Mouse (Mus musculus): ENCODE results near the gene Macrod1. TPM values are rescaled to one million over a fixed set of nuclear protein-coding genes. Genes with fewer than 3 reads are reported as not detected.

Macrod1 gene
- polyA plus RNA-seq, 1 experiment from 2014 or later: 5.8 TPM

DNA sequence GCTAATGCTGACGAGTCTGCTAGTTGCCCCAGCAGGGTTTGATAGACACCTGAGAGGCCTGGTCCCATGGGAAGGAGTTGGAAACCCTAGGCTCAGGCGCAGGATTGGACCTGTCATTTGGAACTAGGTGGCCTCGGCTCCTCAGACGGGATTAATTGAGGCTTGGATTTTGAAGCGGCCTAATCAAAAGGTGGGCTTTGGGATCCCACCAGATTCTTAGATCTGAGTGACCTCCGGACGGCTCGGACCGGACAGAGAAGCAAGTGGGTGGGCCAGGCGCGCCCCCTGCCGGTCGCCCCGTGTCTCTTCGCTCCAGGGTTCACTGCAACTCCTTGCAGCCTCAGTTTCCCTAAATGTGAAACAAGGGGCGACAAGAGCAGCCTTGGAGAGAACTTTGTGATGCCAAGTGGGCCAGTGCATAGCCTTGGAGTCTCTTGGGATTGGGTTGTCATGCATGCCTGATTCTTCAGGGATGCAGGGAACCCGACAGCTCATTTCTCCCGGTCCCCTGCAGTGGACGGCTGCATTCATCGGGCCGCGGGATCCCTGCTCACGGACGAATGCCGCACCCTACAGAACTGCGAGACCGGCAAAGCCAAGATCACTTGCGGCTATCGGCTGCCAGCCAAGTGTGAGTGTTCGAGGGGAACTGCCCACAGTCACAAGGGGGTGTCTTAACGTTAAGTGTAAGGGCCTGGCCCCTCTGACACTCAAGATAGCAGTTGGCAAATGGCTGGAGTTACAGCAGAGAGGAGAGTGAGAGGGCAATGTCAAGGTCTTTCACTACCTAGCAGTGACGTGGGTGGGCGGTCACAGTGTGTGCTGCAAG is 139.5 kb downstream of the Macrod1 start:
- no peak overlapping the region for H3K4me2 ChIP-seq (ENCODE audit: low read depth, low read length)
- peaks cover 16% of the 10 kb centered on the region for H3K36me3 ChIP-seq (ENCODE audit: control insufficient read depth, insufficient read depth)
- H3K9me3 ChIP-seq (replicated peaks; ENCODE audit: control insufficient read depth, low read length): no peaks in the 10 kb centered on the region
- H3K27ac ChIP-seq (ENCODE audit: low read length): no peak overlapping the region
- ATAC-seq (ENCODE audit: low read depth): no peak
- 26% methylated on average over 33 of the region's 33 CpGs for WGBS (ENCODE audit: insufficient replicate concordance)
- no peak overlapping the region for H3K4me3 ChIP-seq (ENCODE audit: low read depth, low read length)
- no peaks in the 10 kb centered on the region for H3K27me3 ChIP-seq (ENCODE audit: control insufficient read depth, insufficient read depth, low read depth, low read length)
- no peak overlapping the region for H3K9ac ChIP-seq (ENCODE audit: low read depth, low read length)
- H3K4me1 ChIP-seq (ENCODE audit: control insufficient read depth, low read depth, low read length): peaks cover 13% of the 10 kb centered on the region

GRCm38 (mm10) chr19:7196741-7197270 is 140.2 kb downstream of the Macrod1 start:
- no peaks in the 10 kb centered on the region for H3K9me3 ChIP-seq (replicated peaks; ENCODE audit: control insufficient read depth, low read length)
- no peak overlapping the region for H3K27ac ChIP-seq (ENCODE audit: low read length)
- no peak overlapping the region for H3K4me3 ChIP-seq (ENCODE audit: low read depth, low read length)
- H3K27me3 ChIP-seq (ENCODE audit: control insufficient read depth, insufficient read depth, low read depth, low read length): no peaks in the 10 kb centered on the region
- H3K4me2 ChIP-seq (ENCODE audit: low read depth, low read length): no peak overlapping the region
- peak; percentile 20 for ATAC-seq (ENCODE audit: low read depth)
- peaks cover 13% of the 10 kb centered on the region for H3K4me1 ChIP-seq (ENCODE audit: control insufficient read depth, low read depth, low read length)
- H3K36me3 ChIP-seq (ENCODE audit: control insufficient read depth, insufficient read depth): peaks cover 20% of the 10 kb centered on the region
- no peak overlapping the region for H3K9ac ChIP-seq (ENCODE audit: low read depth, low read length)
- WGBS (ENCODE audit: insufficient replicate concordance): 45% methylated on average over 17 of the region's 17 CpGs

DNA sequence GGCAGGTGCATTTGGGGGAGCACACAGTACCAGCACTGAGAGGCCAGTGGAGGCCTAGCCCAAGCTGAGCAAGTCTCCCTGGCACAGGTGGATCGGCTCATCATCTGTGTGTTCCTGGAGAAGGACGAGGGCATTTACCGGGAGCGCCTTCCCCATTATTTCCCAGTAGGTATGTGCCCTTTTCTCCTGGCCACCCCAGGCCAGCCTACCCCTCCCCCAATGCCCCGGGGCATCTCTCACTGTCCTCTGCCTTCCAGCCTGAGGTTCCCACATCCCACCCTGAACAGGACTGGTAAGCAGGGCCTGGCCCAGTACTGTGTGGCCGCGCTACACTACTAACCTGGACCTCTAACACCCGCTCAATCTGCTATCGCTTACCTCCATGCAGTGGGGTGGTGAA is 140.8 kb downstream of the Macrod1 start:
- WGBS (ENCODE audit: insufficient replicate concordance): 80% methylated on average over 9 of the region's 9 CpGs
- ATAC-seq (ENCODE audit: low read depth): peak; percentile 11; the same call in 1 of the 2 replicates

GRCm38 (mm10) chr19:7199089-7199488 is 142.5 kb downstream of the Macrod1 start:
- no peaks in the 10 kb centered on the region for H3K9me3 ChIP-seq (replicated peaks; ENCODE audit: control insufficient read depth, low read length)
- no peak for ATAC-seq (ENCODE audit: low read depth)
- 86% methylated on average over 13 of the region's 13 CpGs for WGBS (ENCODE audit: insufficient replicate concordance)
- no peak overlapping the region for H3K4me2 ChIP-seq (ENCODE audit: low read depth, low read length)
- peaks cover 20% of the 10 kb centered on the region for H3K4me1 ChIP-seq (ENCODE audit: control insufficient read depth, low read depth, low read length)
- H3K9ac ChIP-seq (ENCODE audit: low read depth, low read length): no peak overlapping the region
- peaks cover 35% of the 10 kb centered on the region for H3K36me3 ChIP-seq (ENCODE audit: control insufficient read depth, insufficient read depth)
- no peak overlapping the region for H3K27ac ChIP-seq (ENCODE audit: low read length)
- H3K4me3 ChIP-seq (ENCODE audit: low read depth, low read length): no peak overlapping the region
- H3K27me3 ChIP-seq (ENCODE audit: control insufficient read depth, insufficient read depth, low read depth, low read length): no peaks in the 10 kb centered on the region

More for the DNA sequence above, 140.8 kb downstream of the Macrod1 start:
- Histone ChIP-seq H3K27ac (ENCODE audit: low read length) (no peak overlapping the region), H3K9ac (ENCODE audit: low read depth, low read length) (no peak overlapping the region), H3K4me1 (ENCODE audit: control insufficient read depth, low read depth, low read length) (peaks cover 15% of the 10 kb centered on the region), H3K9me3 (replicated peaks; ENCODE audit: control insufficient read depth, low read length) (no peaks in the 10 kb centered on the region), H3K4me3 (ENCODE audit: low read depth, low read length) (no peak overlapping the region), H3K36me3 (ENCODE audit: control insufficient read depth, insufficient read depth) (peaks cover 23% of the 10 kb centered on the region), H3K27me3 (ENCODE audit: control insufficient read depth, insufficient read depth, low read depth, low read length) (no peaks in the 10 kb centered on the region), H3K4me2 (ENCODE audit: low read depth, low read length) (no peak overlapping the region)

- no peaks in the 10 kb centered on the region for H3K27me3 ChIP-seq (ENCODE audit: control insufficient read depth, insufficient read depth, low read depth, low read length)
- H3K4me2 ChIP-seq (ENCODE audit: low read depth, low read length): no peak overlapping the region
- ATAC-seq (ENCODE audit: low read depth): no peak
- H3K4me3 ChIP-seq (ENCODE audit: low read depth, low read length): no peak overlapping the region
- peaks cover 35% of the 10 kb centered on the region for H3K36me3 ChIP-seq (ENCODE audit: control insufficient read depth, insufficient read depth)
- peaks cover 32% of the 10 kb centered on the region for H3K4me1 ChIP-seq (ENCODE audit: control insufficient read depth, low read depth, low read length)
- H3K9ac ChIP-seq (ENCODE audit: low read depth, low read length): no peak overlapping the region
- 36% methylated on average over 1 of the region's 1 CpGs for WGBS (ENCODE audit: insufficient replicate concordance)
- no peak overlapping the region for H3K27ac ChIP-seq (ENCODE audit: low read length)
- H3K9me3 ChIP-seq (replicated peaks; ENCODE audit: control insufficient read depth, low read length): no peaks in the 10 kb centered on the region
Observed at GRCm38 (mm10) chr19:7200427-7200826, 143.8 kb downstream of the Macrod1 start.

DNA sequence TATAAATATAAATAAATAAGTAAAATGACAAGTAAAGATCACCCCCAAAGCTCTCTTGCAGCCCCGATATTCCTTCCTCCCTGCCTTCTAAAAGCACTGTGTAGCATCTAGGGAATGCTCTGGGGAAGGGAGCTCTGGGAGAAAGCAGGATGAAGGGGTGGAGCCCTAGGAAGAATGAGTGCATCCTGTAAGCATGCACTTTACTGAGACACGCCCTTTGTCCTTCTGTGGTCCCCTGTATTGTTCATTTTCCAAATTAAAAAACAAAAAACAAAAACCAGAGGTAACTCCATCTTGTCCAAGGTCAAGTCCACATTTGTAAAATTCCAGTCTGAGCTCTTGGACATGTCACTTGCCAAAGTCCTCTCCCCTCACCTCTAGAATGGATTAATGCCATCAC is 148.3 kb downstream of the Macrod1 start:
- Histone ChIP-seq H3K4me3 (ENCODE audit: low read depth, low read length) (peak overlapping the region; percentile 86), H3K9me3 (replicated peaks; ENCODE audit: control insufficient read depth, low read length) (no peaks in the 10 kb centered on the region), H3K9ac (ENCODE audit: low read depth, low read length) (peak overlapping the region; percentile 83), H3K27me3 (ENCODE audit: control insufficient read depth, insufficient read depth, low read depth, low read length) (no peaks in the 10 kb centered on the region), H3K4me2 (ENCODE audit: low read depth, low read length) (peak overlapping the region; percentile 90), H3K4me1 (ENCODE audit: control insufficient read depth, low read depth, low read length) (peaks cover 33% of the 10 kb centered on the region), H3K27ac (ENCODE audit: low read length) (peak overlapping the region; percentile 99; the same call in 1 of the 2 replicates), H3K36me3 (ENCODE audit: control insufficient read depth, insufficient read depth) (peaks cover 21% of the 10 kb centered on the region)
- 62% methylated on average over 2 of the region's 2 CpGs for WGBS (ENCODE audit: insufficient replicate concordance)
- ATAC-seq (ENCODE audit: low read depth): no peak

GRCm38 (mm10) chr19:7205326-7205725 is 148.7 kb downstream of the Macrod1 start:
- Histone ChIP-seq H3K4me2 (ENCODE audit: low read depth, low read length) (peak overlapping the region; percentile 90), H3K9me3 (replicated peaks; ENCODE audit: control insufficient read depth, low read length) (no peaks in the 10 kb centered on the region), H3K9ac (ENCODE audit: low read depth, low read length) (peak overlapping the region; percentile 83), H3K27me3 (ENCODE audit: control insufficient read depth, insufficient read depth, low read depth, low read length) (no peaks in the 10 kb centered on the region), H3K4me3 (ENCODE audit: low read depth, low read length) (peak overlapping the region; percentile 86), H3K36me3 (ENCODE audit: control insufficient read depth, insufficient read depth) (peaks cover 20% of the 10 kb centered on the region), H3K4me1 (ENCODE audit: control insufficient read depth, low read depth, low read length) (peaks cover 33% of the 10 kb centered on the region), H3K27ac (ENCODE audit: low read length) (peak overlapping the region; percentile 99)
- 26% methylated on average over 7 of the region's 7 CpGs for WGBS (ENCODE audit: insufficient replicate concordance)
- ATAC-seq (ENCODE audit: low read depth): no peak

- peaks cover 18% of the 10 kb centered on the region for H3K36me3 ChIP-seq (ENCODE audit: control insufficient read depth, insufficient read depth)
- no peaks in the 10 kb centered on the region for H3K9me3 ChIP-seq (replicated peaks; ENCODE audit: control insufficient read depth, low read length)
- H3K9ac ChIP-seq (ENCODE audit: low read depth, low read length): peak within 1 kb of the TSS; percentile 83
- H3K4me2 ChIP-seq (ENCODE audit: low read depth, low read length): peak within 1 kb of the TSS; percentile 90
- peak within 1 kb of the TSS; percentile 99 for H3K27ac ChIP-seq (ENCODE audit: low read length)
- H3K4me1 ChIP-seq (ENCODE audit: control insufficient read depth, low read depth, low read length): peaks cover 33% of the 10 kb centered on the region
- no peaks in the 10 kb centered on the region for H3K27me3 ChIP-seq (ENCODE audit: control insufficient read depth, insufficient read depth, low read depth, low read length)
- peak within 1 kb of the TSS; percentile 86 for H3K4me3 ChIP-seq (ENCODE audit: low read depth, low read length)
- ATAC-seq (ENCODE audit: low read depth): peak; percentile 97
- under 1% methylated on average over 79 of the region's 79 CpGs for WGBS (ENCODE audit: insufficient replicate concordance)
Observed at GRCm38 (mm10) chr19:7205753-7206736, 149.4 kb downstream of the Macrod1 start, which contains the start of gene Otub1. Otub1 (minus strand) TSS chr19:7206316.
